Mouse (Mus musculus) forebrain, embryonic 16.5 days (tissue): ENCODE data around the gene Hoxa10. TPM values are rescaled to one million over a fixed set of nuclear protein-coding genes. Genes with fewer than 3 reads are reported as not detected.

Source experiments
- ATAC-seq: fragments of 200-750 bp; cut with Nextera tagmentation; 2 replicates; pipeline ENCODE4 v1.8.0; 2017; ENCODE audit warnings: mild to moderate bottlenecking, moderate library complexity
- H3K27ac ChIP-seq: fragments of 300-500 bp; sonication (generic); 2 replicates; pipeline ENCODE4 v1.5.1; 2014; ENCODE audit warnings: low read length, control low read depth
- H3K27me3 ChIP-seq: fragments of 300-500 bp; sonication (generic); replicated peaks from 2 replicates; pipeline ENCODE4 v1.6.1; 2014; ENCODE audit warnings: low read length; ENCODE audit not compliant: control insufficient read depth, insufficient read depth
- H3K36me3 ChIP-seq: fragments of 300-500 bp; sonication (generic); 2 replicates; pipeline ENCODE4 v1.6.1; 2014; ENCODE audit not compliant: control insufficient read depth, insufficient read depth
- H3K4me1 ChIP-seq: fragments of 300-500 bp; sonication (generic); replicated peaks from 2 replicates; pipeline ENCODE4 v1.6.1; 2014; ENCODE audit warnings: low read length; ENCODE audit not compliant: control insufficient read depth, insufficient read depth
- H3K4me2 ChIP-seq: fragments of 300-500 bp; sonication (generic); 2 replicates; pipeline ENCODE4 v1.6.1; 2014; ENCODE audit warnings: mild to moderate bottlenecking, low read length, control low read depth
- H3K4me3 ChIP-seq: fragments of 300-500 bp; sonication (generic); replicated peaks from 2 replicates; pipeline ENCODE4 v1.5.1; 2014; ENCODE audit warnings: mild to moderate bottlenecking, low read length, control low read depth
- H3K9ac ChIP-seq: fragments of 300-500 bp; sonication (generic); replicated peaks from 2 replicates; pipeline ENCODE4 v1.6.1; 2014; ENCODE audit warnings: low read depth, low read length, control low read depth
- H3K9me3 ChIP-seq: fragments of 300-500 bp; sonication (generic); 2 replicates; pipeline ENCODE4 v1.6.1; 2016; ENCODE audit warnings: low read length; ENCODE audit not compliant: control insufficient read depth
- WGBS: fragments of 180-500 bp; shearing (Covaris S2); extraction: QIAGEN DNeasy Blood & Tissue Kit; methylation state at CpG from one replicate; pipeline ENCODE4 v1.1.7; 2014; 5-methylcytosine and 5-hydroxymethylcytosine counted together
- polyA plus RNA-seq: library from polyadenylated mRNA; unstranded; fragments of >200 nt; fragmentation: Nextera tagmentation; extraction: Ambion mirVana; gene quantifications from 2 replicates; pipeline ENCODE4 v1.2.1, GENCODE M21; 2015

Gene Hoxa10
- 0.29 TPM in 1 of 2 replicates, not detected in the other for polyA plus RNA-seq

GRCm38 (mm10) chr6:52240389-52241000, at the start of gene Hoxa10:
Gene Hoxa10, minus strand, starts transcription at chr6:52240854.
- no peak for ATAC-seq
- H3K36me3 ChIP-seq: no peaks in the 10 kb centered on the region
- H3K27ac ChIP-seq: no peak within 1 kb of the TSS
- H3K4me3 ChIP-seq: no peak within 1 kb of the TSS
- H3K4me1 ChIP-seq: no peaks in the 10 kb centered on the region
- WGBS: 2% methylated on average over 35 of the region's 35 CpGs
- H3K9ac ChIP-seq: no peak within 1 kb of the TSS
- H3K9me3 ChIP-seq: no peaks in the 10 kb centered on the region
- H3K27me3 ChIP-seq: peaks cover 89% of the 10 kb centered on the region
- no peak within 1 kb of the TSS for H3K4me2 ChIP-seq

GRCm38 (mm10) chr6:52290186-52290585, 49.5 kb upstream of the Hoxa10 start:
- H3K4me3 ChIP-seq: no peak overlapping the region
- ATAC-seq: no peak
- H3K9ac ChIP-seq: no peak overlapping the region

GRCm38 (mm10) chr6:52283896-52284295, 43.2 kb upstream of the Hoxa10 start:
- WGBS: 87% methylated on average over 5 of the region's 5 CpGs
- Histone ChIP-seq H3K4me2 (no peak overlapping the region), H3K4me1 (no peaks in the 10 kb centered on the region), H3K36me3 (no peaks in the 10 kb centered on the region), H3K27me3 (peaks cover 42% of the 10 kb centered on the region), H3K9me3 (no peaks in the 10 kb centered on the region), H3K27ac (no peak overlapping the region), H3K4me3 (no peak overlapping the region), H3K9ac (no peak overlapping the region)
- no peak for ATAC-seq

More at GRCm38 (mm10) chr6:52290186-52290585, 49.5 kb upstream of the Hoxa10 start:
- no peak overlapping the region for H3K4me2 ChIP-seq
- no peak overlapping the region for H3K27ac ChIP-seq
- H3K36me3 ChIP-seq: no peaks in the 10 kb centered on the region
- peaks cover 5% of the 10 kb centered on the region; the same call in 1 of the 2 replicates for H3K4me1 ChIP-seq
- H3K9me3 ChIP-seq: no peaks in the 10 kb centered on the region
- H3K27me3 ChIP-seq: peaks cover 67% of the 10 kb centered on the region
- 18% methylated on average over 12 of the region's 12 CpGs for WGBS

- peaks cover 58% of the 10 kb centered on the region for H3K27me3 ChIP-seq
- no peaks in the 10 kb centered on the region for H3K4me1 ChIP-seq
- H3K9ac ChIP-seq: no peak overlapping the region
- no peak overlapping the region for H3K4me3 ChIP-seq
- no peak for ATAC-seq
- no peak overlapping the region for H3K27ac ChIP-seq
- no peak overlapping the region for H3K4me2 ChIP-seq
- no peaks in the 10 kb centered on the region for H3K36me3 ChIP-seq
- 72% methylated on average over 12 of the region's 12 CpGs for WGBS
- no peaks in the 10 kb centered on the region for H3K9me3 ChIP-seq
These were observed 40.4 kb upstream of the Hoxa10 start for GRCm38 (mm10) chr6:52281084-52281483.

- H3K27me3 ChIP-seq: peaks cover 81% of the 10 kb centered on the region
- WGBS: 9% methylated on average over 5 of the region's 5 CpGs
- H3K9me3 ChIP-seq: no peaks in the 10 kb centered on the region
- no peak overlapping the region for H3K4me3 ChIP-seq
- H3K9ac ChIP-seq: no peak overlapping the region
- H3K27ac ChIP-seq: no peak overlapping the region
- no peak overlapping the region for H3K4me2 ChIP-seq
- H3K4me1 ChIP-seq: no peaks in the 10 kb centered on the region
- ATAC-seq: no peak
- no peaks in the 10 kb centered on the region for H3K36me3 ChIP-seq
These were observed 36.3 kb upstream of the Hoxa10 start for GRCm38 (mm10) chr6:52276920-52277319.

GRCm38 (mm10) chr6:52276382-52276781, 35.7 kb upstream of the Hoxa10 start:
- no peak for ATAC-seq
- WGBS: 2% methylated on average over 6 of the region's 6 CpGs
- Histone ChIP-seq H3K4me2 (no peak overlapping the region), H3K9ac (no peak overlapping the region), H3K9me3 (no peaks in the 10 kb centered on the region), H3K27ac (no peak overlapping the region), H3K4me1 (no peaks in the 10 kb centered on the region), H3K36me3 (no peaks in the 10 kb centered on the region), H3K27me3 (peaks cover 84% of the 10 kb centered on the region), H3K4me3 (no peak overlapping the region)

GRCm38 (mm10) chr6:52275563-52276280, 35.1 kb upstream of the Hoxa10 start:
- 4% methylated on average over 8 of the region's 8 CpGs for WGBS
- Histone ChIP-seq H3K27ac (no peak overlapping the region), H3K4me3 (no peak overlapping the region), H3K4me2 (no peak overlapping the region), H3K36me3 (no peaks in the 10 kb centered on the region), H3K4me1 (no peaks in the 10 kb centered on the region), H3K27me3 (peaks cover 89% of the 10 kb centered on the region), H3K9ac (no peak overlapping the region), H3K9me3 (no peaks in the 10 kb centered on the region)
- no peak for ATAC-seq

GRCm38 (mm10) chr6:52274576-52274975, 33.9 kb upstream of the Hoxa10 start:
- H3K4me1 ChIP-seq: no peaks in the 10 kb centered on the region
- WGBS: 2% methylated on average over 11 of the region's 11 CpGs
- H3K4me3 ChIP-seq: no peak overlapping the region
- peaks cover 93% of the 10 kb centered on the region for H3K27me3 ChIP-seq
- no peaks in the 10 kb centered on the region for H3K36me3 ChIP-seq
- ATAC-seq: no peak
- H3K4me2 ChIP-seq: no peak overlapping the region
- no peak overlapping the region for H3K9ac ChIP-seq
- H3K9me3 ChIP-seq: no peaks in the 10 kb centered on the region
- no peak overlapping the region for H3K27ac ChIP-seq

- no peaks in the 10 kb centered on the region for H3K36me3 ChIP-seq
- WGBS: 1% methylated on average over 22 of the region's 22 CpGs
- H3K9ac ChIP-seq: no peak overlapping the region
- peaks cover 93% of the 10 kb centered on the region for H3K27me3 ChIP-seq
- no peak overlapping the region for H3K4me3 ChIP-seq
- no peaks in the 10 kb centered on the region for H3K4me1 ChIP-seq
- H3K27ac ChIP-seq: no peak overlapping the region
- H3K9me3 ChIP-seq: no peaks in the 10 kb centered on the region
- H3K4me2 ChIP-seq: no peak overlapping the region
- no peak for ATAC-seq
These were observed 33.1 kb upstream of the Hoxa10 start for GRCm38 (mm10) chr6:52273656-52274280.
